Comparison of ENCODE assay signal across 15 mouse cellular contexts in genomic region chr11:105934816-105935215, GRCm38 (mm10). TPM values are rescaled to one million over a fixed set of nuclear protein-coding genes. Genes with fewer than 3 reads are reported as not detected.
DNase-seq lines count a peak whose midpoint lies in the region; ATAC-seq and TF ChIP-seq lines count a peak whose summit lies in the region.
"Had no signal": no experiment of that assay in that cellular context is flagged by ENCODE, and none has a peak within 500 bp of the region (broad histone marks: within the 10 kb centered on the region; RNA-seq: fewer than 3 reads in every experiment).

No protein-coding gene starts in this region.

- no peaks in the 10 kb centered on the region for H3K4me1 ChIP-seq in heart, embryonic 11.5 days (ENCODE audit: control insufficient read depth, insufficient read depth, low read length)
- peaks cover 6% of the 10 kb centered on the region; the same call in 1 of the 2 replicates for H3K4me1 ChIP-seq in midbrain, embryonic 12.5 days
- H3K4me1 ChIP-seq: heart, embryonic 13.5 days had no signal

- DNase-seq in heart, adult 18-20 months, result peak; percentile 62 to 74
- DNase-seq in adipocyte (ENCODE audit: low spot score), result peak; percentile 67
- DNase-seq in gastrocnemius, adult 2 months, result peak; percentile 65
- no peak for DNase-seq in spleen, postnatal 36 days (ENCODE audit: low spot score in 2 of 2)
- DNase-seq in right cerebral cortex, postnatal 25 days, result no peak
- no peak for DNase-seq in left cerebral cortex, adult 11 months (ENCODE audit: low spot score)
- DNase-seq: adrenal gland, postnatal 25 days; kidney, postnatal 10 days; thymus, postnatal 25 days had no signal

- intact Hi-C loops in gastrocnemius, adult 2 months (cut with DNase I), result no loop called here

- ATAC-seq in heart, embryonic 11.5 days (replicated peaks; ENCODE audit: insufficient number of reproducible peaks, low FRiP score, low TSS enrichment), result no peak
- no peak; the same call in 1 of the 2 replicates for ATAC-seq in midbrain, embryonic 12.5 days (ENCODE audit: low FRiP score, low read depth)

- peaks cover 23% of the 10 kb centered on the region for H3K27me3 ChIP-seq in heart, embryonic 11.5 days (ENCODE audit: control insufficient read depth, insufficient read depth, low read length)
- H3K27me3 ChIP-seq in midbrain, embryonic 12.5 days, result peaks cover 15% of the 10 kb centered on the region; the same call in 1 of the 2 replicates

- no peaks in the 10 kb centered on the region for H3K36me3 ChIP-seq in heart, embryonic 11.5 days (ENCODE audit: control insufficient read depth, insufficient read depth, low read length)
- H3K36me3 ChIP-seq in midbrain, embryonic 12.5 days, result no peaks in the 10 kb centered on the region
- H3K36me3 ChIP-seq: heart, embryonic 13.5 days had no signal

- 50% methylated on average over 6 of the region's 6 CpGs for WGBS in heart, embryonic 11.5 days (ENCODE audit: insufficient replicate concordance)
- WGBS in midbrain, embryonic 12.5 days, result 37% methylated on average over 6 of the region's 6 CpGs

- no peak overlapping the region for H3K4me2 ChIP-seq in heart, embryonic 11.5 days
- H3K4me2 ChIP-seq in midbrain, embryonic 12.5 days (replicated peaks), result no peak overlapping the region
- H3K4me2 ChIP-seq: heart, embryonic 13.5 days had no signal

- no peak overlapping the region for H3K9ac ChIP-seq in heart, embryonic 11.5 days (ENCODE audit: low read depth, low read length)
- H3K9ac ChIP-seq in midbrain, embryonic 12.5 days (replicated peaks), result 0 out of 2 replicates have a peak overlapping the region, but pooled peaks have one; percentile 7
- H3K9ac ChIP-seq: heart, embryonic 13.5 days had no signal

- no peak for TF ChIP-seq CTCF in gastrocnemius, adult 2 months (IDR thresholded peaks at IDR 0.05)

- H3K4me3 ChIP-seq in heart, embryonic 11.5 days (ENCODE audit: low read depth, low read length), result no peak overlapping the region
- no peak overlapping the region for H3K4me3 ChIP-seq in gastrocnemius, adult 2 months
- H3K4me3 ChIP-seq in midbrain, embryonic 12.5 days, result no peak overlapping the region
- H3K4me3 ChIP-seq: heart, embryonic 13.5 days had no signal

- no peaks in the 10 kb centered on the region for H3K9me3 ChIP-seq in heart, embryonic 11.5 days (replicated peaks; ENCODE audit: control insufficient read depth, low read length)
- H3K9me3 ChIP-seq in midbrain, embryonic 12.5 days, result no peaks in the 10 kb centered on the region
- H3K9me3 ChIP-seq: heart, embryonic 13.5 days had no signal

- no peak overlapping the region for H3K27ac ChIP-seq in heart, embryonic 11.5 days (ENCODE audit: low read depth, low read length)
- H3K27ac ChIP-seq in gastrocnemius, adult 2 months, result peak overlapping the region; percentile 79
- peak overlapping the region; percentile 52; the same call in 1 of the 2 replicates for H3K27ac ChIP-seq in midbrain, embryonic 12.5 days (replicated peaks)
- H3K27ac ChIP-seq: heart, embryonic 13.5 days had no signal

RNA-seq across cellular contexts. Expression of gene Cyb561, which starts 18.3 kb away (rescaled TPM):
- 1 to 10 TPM; 6.9 to 9.0 TPM for total RNA-seq in heart, adult 18-20 months (2021)
- 3.5 and 3.7 TPM in 2 replicates for polyA plus RNA-seq in heart, embryonic 11.5 days (2014; fragmentation: Nextera tagmentation; extraction: Ambion mirVana)
- total RNA-seq in gastrocnemius, adult 2 months (2021), result 1 to 10 TPM; 3.9 to 4.7 TPM
- polyA plus RNA-seq in midbrain, embryonic 12.5 days (2016; fragmentation: Nextera tagmentation; extraction: Ambion mirVana), result 13.2 and 16.3 TPM in 2 replicates
- total RNA-seq: megakaryocyte, adult 5-6 weeks had no signal

RNA-seq across cellular contexts. Expression of gene Ace, which starts 32.9 kb away (rescaled TPM):
- 10 to 100 TPM; 22.2 to 25.1 TPM for total RNA-seq in heart, adult 18-20 months (2021)
- 0.52 and 0.59 TPM in 2 replicates for polyA plus RNA-seq in heart, embryonic 11.5 days (2014; fragmentation: Nextera tagmentation; extraction: Ambion mirVana)
- 10 to 100 TPM; 18.4 to 24.6 TPM for total RNA-seq in gastrocnemius, adult 2 months (2021)
- polyA plus RNA-seq in midbrain, embryonic 12.5 days (2016; fragmentation: Nextera tagmentation; extraction: Ambion mirVana), result 1.2 and 1.4 TPM in 2 replicates

RNA-seq across cellular contexts. Expression of gene Ace3, which starts 59.7 kb away (rescaled TPM):
- not detected for total RNA-seq in heart, adult 18-20 months (2021)
- not detected in 2 replicates for polyA plus RNA-seq in heart, embryonic 11.5 days (2014; fragmentation: Nextera tagmentation; extraction: Ambion mirVana)
- total RNA-seq in gastrocnemius, adult 2 months (2021), result not detected
- not detected in 2 replicates for polyA plus RNA-seq in midbrain, embryonic 12.5 days (2016; fragmentation: Nextera tagmentation; extraction: Ambion mirVana)
- total RNA-seq: adrenal gland, postnatal 25 days; megakaryocyte, adult 5-6 weeks had no signal
- polyA plus RNA-seq: embryonic facial prominence, embryonic 11.5 days; heart, embryonic 13.5 days; limb, embryonic 11.5 days had no signal

Comparison
In these comparisons a context has a peak if more than half of its experiments do, and no peak if none do; other contexts are left out.
1. DNase-seq: peak in heart, adult 18-20 months (2 of 2), adipocyte (single experiment) and gastrocnemius, adult 2 months (single experiment); none in spleen, postnatal 36 days (0 of 2), right cerebral cortex, postnatal 25 days (single experiment) and left cerebral cortex, adult 11 months (single experiment).